Mouse (Mus musculus): ENCODE data around the gene Kcnab1. TPM values are rescaled to one million over a fixed set of nuclear protein-coding genes. Genes with fewer than 3 reads are reported as not detected.

Gene Kcnab1
- 10 to 100 TPM; 10.1 to 20.5 TPM for total RNA-seq (2021)
- long read RNA-seq, experiment 1, partial matches to known transcripts, result 2 of 3 reads
- long read RNA-seq, experiment 1, other reads (novel, unspliced or antisense), result 1 of 3 reads
- long read RNA-seq, experiment 2, partial matches to known transcripts, result 4 of 12 reads
- long read RNA-seq, experiment 2, other reads (novel, unspliced or antisense), result 4 of 12 reads

DNA sequence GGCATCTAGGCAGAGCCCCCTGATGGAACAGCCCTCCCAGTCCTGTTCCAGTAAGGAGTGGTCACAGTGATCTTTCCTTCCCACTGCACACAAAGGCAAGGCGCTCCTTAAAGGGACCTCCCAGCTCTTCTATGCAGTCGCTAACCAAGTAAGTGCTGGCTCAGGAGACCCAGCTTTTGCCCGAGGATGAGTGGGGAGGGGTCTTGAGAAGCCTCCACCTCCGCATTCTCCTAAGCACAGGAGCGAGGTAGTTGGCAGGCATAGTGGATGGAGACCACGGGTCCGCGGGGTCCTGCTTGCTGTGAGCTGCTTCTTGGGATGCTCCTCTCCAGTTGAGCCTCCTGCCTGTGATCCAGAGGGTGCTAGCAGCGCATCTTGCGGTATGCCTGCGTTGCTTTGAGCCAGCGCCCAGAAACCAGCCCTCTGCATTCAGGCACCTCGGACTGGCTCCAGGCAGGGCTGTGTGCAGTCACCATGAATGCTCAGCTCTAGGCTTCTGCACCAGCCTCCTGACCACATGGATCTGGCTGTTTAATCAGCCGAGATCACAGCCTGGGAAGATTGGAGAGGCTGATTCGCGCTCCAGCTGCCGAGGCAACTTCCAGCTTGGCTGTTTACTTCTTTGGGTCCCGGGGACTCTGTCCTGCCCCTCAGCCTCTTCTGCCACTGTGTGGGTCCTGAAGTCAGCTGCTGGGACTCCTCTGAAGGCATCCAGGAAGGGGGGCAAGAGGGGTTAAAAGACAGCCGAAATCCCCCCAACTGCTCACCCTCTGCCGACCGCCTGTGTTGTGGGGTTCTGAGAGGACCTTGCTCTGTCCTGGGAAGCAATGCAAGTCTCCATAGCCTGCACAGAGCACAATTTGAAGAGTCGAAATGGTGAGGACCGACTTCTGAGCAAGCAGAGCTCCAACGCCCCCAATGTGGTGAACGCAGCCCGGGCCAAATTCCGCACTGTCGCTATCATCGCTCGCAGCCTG lies at the start of gene Kcnab1:
Kcnab1 (plus strand) TSS at position 440 of the 977 bp plus-strand sequence.
- peak in 1 of 2 experiments; percentile 23 for DNase-seq
- intact Hi-C loops (cut with DNase I), result no loop called here

DNA sequence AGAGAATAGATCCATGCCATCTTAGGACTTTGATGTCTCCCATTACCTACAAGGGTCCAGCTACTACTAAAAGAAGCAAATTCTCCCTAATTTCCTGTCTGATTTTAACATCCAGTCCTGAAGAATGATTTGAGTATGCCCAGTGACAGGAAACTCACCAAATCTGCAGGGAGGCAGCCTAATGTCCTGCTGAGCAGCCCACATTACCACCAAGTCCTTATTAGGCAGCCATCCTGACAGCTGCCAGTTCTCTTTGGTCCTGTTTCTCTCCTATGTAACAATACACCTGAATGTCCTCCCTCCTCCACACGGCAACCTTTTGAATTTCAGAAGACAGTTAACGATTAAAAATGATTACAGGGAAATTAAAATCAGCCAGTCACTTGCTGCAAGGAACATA lies 20.9 kb upstream of the Kcnab1 start:
- DNase-seq, result no peak

DNA sequence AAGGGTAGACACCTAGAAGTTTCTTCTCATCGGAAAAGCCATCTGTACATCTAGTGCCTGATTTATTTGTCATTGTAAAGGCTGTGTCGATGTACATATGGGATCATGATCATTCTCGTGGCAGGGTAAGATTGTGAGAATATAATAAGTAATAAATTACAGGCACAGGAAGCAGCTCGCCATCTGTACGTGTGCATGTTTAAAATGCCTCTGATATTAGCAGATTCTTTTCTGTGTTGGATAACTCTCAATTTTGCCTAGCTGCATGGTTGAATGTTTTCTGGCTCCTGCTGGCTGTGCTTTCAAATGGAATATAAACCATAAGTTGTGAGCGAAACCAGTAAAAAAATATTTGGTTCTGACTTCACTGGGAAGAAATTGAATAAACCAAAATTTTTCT lies 5.1 kb upstream of the Kcnab1 start:
- DNase-seq, result no peak
- intact Hi-C loops (cut with DNase I), result no loop called here

More for the DNA sequence above, 20.9 kb upstream of the Kcnab1 start:
- intact Hi-C loops (cut with DNase I), result no loop called here

DNA sequence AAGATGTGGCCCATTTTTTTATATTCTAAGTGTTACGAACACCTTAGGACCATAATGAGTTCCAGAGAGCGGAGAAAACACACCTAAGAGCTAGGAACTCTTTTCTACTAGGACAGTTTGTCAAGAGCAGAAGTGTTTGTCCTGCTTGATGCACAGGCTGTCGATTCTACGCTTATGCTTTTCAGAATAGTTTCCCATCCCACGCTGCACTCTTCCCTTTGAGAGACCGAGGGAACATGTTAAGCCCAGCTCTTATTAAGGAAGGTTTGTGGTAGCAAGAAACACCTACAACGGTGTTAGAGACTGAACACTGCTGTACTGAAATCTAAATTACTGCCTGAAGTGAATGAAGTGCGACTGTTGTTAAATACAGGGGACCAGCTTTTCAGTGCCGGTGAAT lies 1.0 kb downstream of the Kcnab1 start:
- DNase-seq, result no peak
- intact Hi-C loops (cut with DNase I), result no loop called here

DNA sequence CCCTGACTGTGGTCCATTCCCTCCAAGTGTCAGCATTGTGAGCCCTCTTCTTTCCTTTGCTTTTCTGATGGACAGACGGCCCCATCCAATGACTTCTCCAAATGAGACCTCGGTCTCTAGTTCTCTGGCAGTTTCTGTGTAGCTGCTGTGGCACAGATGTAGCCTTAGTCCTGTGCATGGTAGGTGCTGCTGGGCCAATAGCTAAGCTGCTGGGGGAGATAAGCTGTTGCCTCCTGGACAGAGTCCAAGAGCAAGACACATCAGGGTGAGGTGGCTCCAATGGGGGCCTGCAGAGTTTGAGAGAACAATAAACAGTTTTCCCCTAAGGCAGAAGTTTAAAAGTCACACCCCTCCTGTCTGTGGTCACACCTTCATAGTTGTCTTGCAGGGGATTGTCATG lies 2.0 kb downstream of the Kcnab1 start:
- intact Hi-C loops (cut with DNase I), result no loop called here
- DNase-seq, result no peak

DNA sequence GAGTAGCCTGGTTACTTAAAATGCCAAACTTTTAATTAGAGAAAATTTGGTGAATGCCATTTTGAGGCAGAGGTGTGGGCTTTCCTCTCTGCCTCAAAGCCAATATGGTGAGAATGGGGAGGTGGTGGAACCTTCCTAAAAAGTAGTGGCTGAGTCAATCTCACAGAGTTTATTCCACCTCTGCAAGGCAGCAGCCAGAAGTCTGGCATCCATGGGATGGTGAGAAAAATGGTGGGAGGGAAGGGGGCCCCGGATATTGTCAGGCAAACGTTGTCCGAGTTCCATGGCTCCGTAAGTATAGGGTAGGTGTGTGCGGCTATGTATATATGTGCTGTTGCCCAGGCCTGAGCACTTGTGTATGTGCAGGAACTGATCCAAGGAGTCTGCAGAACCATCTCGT lies 6.0 kb downstream of the Kcnab1 start:
- intact Hi-C loops (cut with DNase I), result no loop called here

DNA sequence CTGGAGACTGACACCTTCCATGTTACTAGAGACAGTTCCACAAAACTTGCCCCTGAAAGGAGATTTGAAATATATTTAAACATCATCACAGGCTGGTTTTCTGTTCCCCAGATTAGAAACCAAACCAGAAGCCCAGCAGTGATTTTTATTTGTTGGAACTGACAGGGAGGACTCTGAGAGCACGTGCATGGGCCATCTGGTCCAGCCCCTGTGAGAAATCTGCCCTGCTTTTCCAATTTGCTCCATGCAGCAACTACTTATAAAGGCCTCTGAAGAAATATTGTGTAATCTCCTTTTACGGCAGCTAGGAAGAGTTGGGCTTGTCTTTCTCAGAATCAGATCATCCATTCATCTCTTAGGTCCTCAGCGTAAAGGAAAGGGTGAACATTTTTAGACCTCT lies 7.8 kb downstream of the Kcnab1 start:
- intact Hi-C loops (cut with DNase I), result no loop called here
- no peak for DNase-seq

More for the DNA sequence above, 6.0 kb downstream of the Kcnab1 start:
- no peak for DNase-seq

DNA sequence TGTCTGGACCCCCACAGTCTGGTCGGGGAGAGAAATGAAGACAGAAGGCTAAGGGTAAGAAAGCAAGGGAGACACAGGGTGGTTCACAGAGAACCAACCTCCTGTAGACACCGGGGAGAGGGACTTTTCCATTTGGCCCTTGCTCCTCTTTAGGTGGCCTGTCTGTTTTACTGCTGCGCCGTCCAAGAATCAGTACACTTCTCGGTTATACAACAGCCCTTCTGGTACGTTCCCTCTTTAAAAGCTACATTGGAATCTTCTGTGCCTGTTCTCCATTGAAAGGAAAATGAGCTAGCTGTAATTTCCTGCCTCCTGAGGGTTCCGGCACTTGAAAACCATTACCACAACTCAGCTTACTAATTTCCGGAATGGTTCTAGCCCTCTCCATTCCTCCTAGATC lies 8.2 kb downstream of the Kcnab1 start:
- intact Hi-C loops (cut with DNase I), result no loop called here
- DNase-seq, result no peak

DNA sequence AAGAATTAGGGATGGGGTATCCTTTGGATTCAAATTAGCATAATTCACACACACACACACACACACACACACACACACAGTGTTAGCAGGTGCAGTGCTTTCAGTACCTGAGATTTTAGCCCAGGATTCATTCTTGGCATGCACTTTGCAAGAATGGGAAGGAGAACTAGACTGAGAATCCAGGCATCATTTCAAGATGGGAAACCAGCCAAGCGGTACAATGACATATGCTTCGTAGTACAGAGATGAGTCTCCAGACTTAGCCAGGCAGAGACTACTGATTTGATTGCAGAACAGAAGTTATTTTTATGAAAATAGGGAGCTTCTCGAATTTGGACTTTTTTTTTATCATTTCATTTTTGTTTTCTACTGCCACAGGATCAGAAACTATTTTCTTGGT lies 15.8 kb downstream of the Kcnab1 start:
- intact Hi-C loops (cut with DNase I), result no loop called here
- no peak for DNase-seq

DNA sequence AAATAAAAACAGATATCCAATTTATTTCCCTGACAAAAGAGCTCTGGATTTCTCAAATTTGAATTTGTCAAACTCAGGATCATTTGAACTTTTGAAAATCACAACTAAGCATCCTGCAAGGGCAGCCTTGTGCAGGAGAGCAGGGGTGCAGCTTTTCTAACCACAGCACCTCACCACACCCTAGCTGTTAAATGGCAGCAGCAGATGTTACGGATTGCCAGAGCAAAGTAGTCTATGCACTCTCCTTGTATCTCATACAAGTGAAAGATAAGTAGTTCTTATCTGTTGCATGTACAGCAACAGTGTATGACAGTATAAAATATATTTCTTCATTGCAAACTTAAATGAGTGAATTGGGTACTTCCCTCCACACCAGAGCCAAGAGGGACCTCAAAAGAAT lies 20.4 kb downstream of the Kcnab1 start:
- intact Hi-C loops (cut with DNase I), result no loop called here
- no peak for DNase-seq

DNA sequence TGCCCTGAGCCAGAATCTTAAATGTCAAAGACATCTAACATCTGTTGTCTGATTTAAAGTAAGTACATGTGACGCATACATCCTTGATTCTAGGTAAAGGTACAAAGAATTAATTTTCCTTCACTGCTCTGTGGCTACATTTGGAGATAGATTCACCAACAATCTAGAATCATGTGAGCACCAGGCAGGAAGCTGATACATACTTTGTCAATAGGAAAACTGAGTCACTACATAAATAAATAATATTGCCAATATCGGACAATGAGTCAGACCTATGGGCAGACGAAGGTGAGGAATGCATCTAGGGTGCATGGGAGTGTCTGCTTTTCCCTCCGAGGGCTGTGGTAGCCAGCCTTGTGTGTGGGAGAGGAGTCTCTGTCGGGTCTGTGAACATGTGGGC lies 25.7 kb downstream of the Kcnab1 start:
- intact Hi-C loops (cut with DNase I), result no loop called here
- no peak for DNase-seq

DNA sequence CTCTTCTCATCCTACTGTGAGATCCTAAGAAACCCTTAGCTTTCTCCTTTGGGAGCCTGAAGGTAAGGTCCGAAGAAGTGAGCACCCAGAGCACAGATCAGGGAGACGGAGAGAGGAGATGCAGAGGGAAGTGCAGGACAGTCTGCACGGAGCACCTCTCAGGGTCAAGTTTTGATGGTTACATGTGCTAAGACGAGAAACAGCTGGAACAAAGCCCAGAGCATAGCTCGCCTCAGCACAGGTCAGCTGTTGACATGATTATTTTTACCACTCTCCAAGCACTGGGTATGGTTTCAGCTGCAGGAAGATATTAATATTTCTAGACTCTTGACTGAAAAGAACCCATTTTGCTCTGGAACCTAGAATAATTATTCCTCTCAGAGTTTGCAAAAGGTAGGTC lies 27.7 kb downstream of the Kcnab1 start:
- peak in 1 of 2 experiments; percentile 22 for DNase-seq
- intact Hi-C loops (cut with DNase I), result no loop called here

DNA sequence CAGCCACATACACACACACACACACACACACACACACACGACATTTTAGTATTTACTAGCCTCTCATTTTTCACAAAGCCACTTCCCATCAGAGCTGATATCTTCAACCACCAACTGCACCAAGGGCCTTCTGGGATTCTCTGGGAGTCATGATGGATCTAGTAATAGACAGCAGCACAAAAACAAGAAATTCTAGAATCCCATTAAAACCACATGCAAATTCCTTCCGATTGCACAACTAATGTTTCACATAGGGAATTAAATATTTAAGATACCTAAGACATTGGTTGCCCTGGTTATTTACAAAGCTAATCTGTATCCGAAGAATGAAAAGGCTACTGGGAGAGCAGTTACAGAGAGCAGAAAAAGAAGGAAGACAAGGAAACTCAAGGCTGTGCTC lies 29.6 kb downstream of the Kcnab1 start:
- DNase-seq, result no peak
- intact Hi-C loops (cut with DNase I), result no loop called here

DNA sequence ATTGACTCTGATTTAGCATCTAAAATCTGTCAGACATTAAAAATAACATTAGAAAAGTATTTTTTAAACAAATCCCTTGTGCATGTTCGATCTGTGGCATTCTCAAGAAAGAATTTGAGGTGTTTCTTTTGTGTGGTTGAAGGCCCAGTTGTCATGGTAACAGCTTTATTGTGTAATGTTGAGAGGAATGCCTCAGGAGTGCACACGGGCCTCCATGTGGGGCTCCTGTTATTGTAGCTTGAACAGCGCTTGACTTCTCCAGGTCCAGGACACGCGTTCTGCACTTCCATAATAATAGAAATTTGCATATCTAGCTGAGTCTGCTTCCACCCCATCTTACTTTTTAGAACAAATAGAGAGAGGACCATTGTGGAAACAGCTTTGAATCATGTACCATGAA lies 36.0 kb downstream of the Kcnab1 start:
- intact Hi-C loops (cut with DNase I), result no loop called here
- DNase-seq, result no peak

DNA sequence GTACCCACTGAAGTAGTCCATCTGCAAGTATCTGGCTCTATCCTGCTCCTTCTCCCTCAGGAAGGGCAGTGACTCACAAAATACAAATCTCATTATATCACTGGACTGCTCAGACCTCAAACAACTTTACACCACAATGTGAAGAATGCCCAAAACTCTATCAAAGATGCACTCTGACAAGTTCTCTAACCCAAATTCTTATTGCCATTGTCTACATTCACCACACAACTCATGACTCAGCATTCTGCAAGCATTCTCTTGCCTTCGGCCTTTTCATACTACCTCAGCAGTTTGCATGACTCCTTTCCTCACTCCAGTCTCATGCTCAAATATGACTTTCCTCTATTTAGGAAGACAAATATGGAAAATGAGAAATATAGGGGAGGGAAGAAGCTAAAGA lies 42.6 kb downstream of the Kcnab1 start:
- DNase-seq, result no peak
- intact Hi-C loops (cut with DNase I), result no loop called here

DNA sequence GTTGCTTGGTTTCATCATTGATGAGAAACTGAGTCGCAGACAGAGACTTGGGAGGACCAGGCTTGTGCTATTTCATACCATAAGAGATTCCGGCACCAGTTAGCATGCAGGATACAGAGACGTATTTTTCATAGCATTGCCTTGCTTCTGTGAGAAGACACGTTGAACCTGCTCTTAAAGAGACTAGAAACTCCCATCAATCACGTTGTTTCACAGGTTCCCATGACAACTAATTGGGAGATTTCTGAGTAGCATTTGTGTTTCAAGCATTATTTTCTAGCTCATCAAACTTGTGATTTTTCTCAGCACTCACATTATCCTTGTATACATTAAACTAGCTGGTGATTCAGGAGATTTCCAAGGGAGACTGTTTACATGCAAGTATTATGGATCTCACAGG lies 63.8 kb downstream of the Kcnab1 start:
- no peak for DNase-seq
- intact Hi-C loops (cut with DNase I), result no loop called here

DNA sequence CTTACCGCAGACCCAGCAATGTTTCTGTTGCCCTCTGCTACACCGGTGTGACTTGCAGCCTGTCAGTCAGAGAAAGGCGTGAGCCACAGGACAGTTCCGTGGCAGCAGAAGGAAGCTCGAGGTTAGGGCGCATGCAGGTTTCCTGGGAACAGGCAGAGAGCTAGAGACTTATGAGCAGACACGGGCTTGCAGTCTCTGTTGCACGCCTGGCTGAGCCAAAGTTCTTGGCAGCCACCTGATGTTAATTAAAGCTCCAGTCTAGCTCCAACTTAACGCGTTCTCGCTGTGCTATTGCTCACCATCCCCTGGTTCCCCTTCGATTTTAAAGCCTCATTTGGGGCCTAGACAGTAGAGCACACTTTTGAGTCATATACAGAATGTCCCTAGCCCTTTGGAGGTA lies 65.4 kb downstream of the Kcnab1 start:
- no peak for DNase-seq
- intact Hi-C loops (cut with DNase I), result no loop called here

DNA sequence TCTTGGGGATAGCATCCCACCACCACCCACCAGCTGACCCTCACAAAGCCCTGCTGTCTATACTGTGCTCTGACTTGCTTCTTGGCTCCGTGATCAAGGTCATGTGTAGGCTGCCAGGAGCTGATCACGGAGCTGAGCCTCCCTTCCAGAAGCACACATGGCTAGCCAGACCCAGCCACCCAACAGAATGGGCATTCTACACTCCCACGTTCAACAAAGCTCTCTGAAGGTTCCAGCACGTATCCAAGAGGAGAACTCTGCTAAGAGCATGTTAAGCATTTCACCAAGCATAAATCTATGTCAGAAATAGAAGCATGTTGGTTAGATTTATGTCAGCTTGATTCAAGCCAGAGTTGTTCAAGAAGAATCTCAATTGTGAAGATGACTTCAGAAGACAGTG lies 66.6 kb downstream of the Kcnab1 start:
- intact Hi-C loops (cut with DNase I), result no loop called here
- DNase-seq, result no peak

DNA sequence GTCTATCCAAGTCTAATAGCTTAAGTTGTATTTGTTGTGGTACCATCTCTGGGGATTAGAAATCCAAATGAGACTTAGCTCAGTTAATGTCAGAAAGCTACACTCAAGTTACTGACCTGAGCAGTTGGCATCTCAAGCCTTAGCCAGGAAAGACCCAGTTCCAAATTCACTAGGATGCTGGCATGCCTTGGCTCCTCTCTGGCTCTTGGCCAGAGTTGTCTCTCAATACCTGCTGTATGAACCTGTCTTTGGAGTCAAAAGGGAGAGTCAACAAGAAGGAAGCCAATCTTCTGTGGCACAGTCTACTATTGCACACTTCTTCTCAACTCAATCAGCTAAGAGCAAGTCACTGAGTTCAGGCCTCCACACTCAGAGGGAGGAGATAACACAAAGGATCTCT lies 67.7 kb downstream of the Kcnab1 start:
- intact Hi-C loops (cut with DNase I), result no loop called here
- DNase-seq, result no peak

DNA sequence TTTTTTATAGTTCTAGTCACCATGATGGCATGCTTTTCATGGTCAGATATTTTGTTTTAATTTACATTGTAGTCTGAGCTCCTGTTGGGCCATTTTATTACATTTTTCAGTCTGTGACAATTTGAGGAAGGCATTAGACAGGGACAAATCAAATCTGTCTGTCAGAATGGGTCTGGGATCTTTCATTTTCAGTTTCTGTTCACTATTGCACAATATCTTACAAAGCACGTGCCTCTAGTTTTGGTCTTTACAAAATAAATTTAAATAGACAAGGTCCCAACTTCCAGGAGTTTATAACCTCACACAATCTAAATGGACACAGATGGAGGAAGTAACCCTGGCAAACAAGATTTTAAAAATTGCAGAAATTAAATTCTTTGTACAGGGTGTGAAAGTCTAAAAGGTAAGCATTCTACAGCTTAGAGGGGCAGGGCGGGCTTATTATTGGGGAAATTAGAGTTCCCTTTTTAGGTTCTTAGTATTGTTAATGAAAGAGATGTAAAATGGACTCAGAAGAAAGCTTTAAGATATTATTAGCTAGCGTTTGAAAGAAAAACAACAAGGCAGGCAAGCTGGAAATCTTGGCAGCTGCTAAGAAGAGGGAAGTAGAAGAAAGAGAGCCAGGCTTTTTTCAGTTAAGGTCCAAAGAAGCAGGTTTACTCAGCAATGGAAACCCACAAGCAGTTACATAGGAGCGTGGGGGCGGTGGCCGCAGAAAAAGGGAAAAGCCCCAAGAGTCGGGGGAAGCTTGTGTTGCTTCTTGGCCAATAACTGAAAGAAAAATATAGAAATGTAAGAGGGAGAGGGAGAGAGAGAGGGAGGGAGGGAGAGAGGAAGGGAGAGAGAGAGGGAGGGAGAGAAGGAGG lies 78.9 kb downstream of the Kcnab1 start:
- no peak for DNase-seq
- intact Hi-C loops (cut with DNase I), result no loop called here

DNA sequence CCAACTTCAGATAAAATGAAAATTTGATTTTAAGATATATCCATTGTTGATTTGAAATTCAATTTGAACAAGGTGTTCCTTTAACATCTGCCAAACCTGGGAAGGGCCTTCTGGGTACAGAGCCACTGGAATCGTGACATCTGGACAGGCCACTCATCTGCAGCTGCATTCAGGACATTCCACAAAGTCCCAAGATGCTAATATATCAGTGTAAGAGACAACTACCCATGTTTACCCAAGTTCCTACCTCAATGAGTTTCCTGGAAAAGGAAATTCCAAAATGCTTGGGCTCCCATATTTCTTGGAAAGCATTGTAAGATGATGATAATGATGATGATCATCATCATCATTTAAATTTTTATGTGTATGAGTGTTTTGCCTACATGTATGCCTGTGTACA lies 91.4 kb downstream of the Kcnab1 start:
- intact Hi-C loops (cut with DNase I), result no loop called here

More for the DNA sequence above, 91.4 kb downstream of the Kcnab1 start:
- no peak for DNase-seq

All from gastrocnemius, postnatal 36 days (tissue).